Mouse (Mus musculus) lung, adult 2 months (tissue): ENCODE measurements around the gene Dop1a.

Experiments used
- CTCF ChIP-seq: fragments of 200-500 bp; IDR thresholded peaks from 2 replicates; pipeline ENCODE4 v1.5.1; 2011; ENCODE audit warnings: mild to moderate bottlenecking, low read length, control low read depth; ENCODE audit not compliant: insufficient read depth
- POLR2A ChIP-seq: fragments of 200-500 bp; IDR thresholded peaks from 2 replicates; pipeline ENCODE4 v1.6.1; 2011; ENCODE audit warnings: low read depth, mild to moderate bottlenecking, control low read depth, low read length, borderline replicate concordance; ENCODE audit errors: extremely low read depth

DNA sequence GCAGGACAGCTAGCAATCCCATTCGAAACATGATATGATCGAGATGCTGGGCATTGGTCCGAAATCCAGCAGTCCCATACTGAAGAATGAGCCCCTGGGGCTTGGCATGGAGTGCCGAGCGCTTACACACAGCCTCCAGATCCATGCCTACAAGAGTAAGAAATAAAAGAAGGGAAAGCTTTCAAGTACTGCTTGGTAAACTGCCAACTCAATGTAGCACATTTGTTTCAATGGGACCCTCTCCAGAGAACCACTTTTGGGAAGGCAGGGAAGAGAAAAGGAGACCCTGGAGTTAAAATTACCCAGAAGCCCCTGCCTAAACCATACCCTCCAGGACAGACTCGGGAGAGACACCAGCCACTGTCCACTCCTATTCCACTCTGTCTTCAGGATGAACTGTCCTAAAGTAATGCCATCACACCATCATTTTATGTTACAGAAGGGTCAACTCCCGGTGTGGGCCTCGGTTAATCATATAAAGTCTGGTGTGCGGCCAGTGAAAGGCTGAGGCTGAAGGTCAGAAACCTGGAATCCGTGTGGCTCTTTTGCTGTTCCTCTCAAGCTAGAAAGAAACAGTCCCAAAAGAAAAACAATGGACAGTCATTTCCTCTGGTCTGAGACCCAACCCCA lies 103.4 kb downstream of the Dop1a start:
- TF ChIP-seq CTCF (no peak), POLR2A (no peak)
